Mouse (Mus musculus): ENCODE data around the gene Wnt5b.

DNA sequence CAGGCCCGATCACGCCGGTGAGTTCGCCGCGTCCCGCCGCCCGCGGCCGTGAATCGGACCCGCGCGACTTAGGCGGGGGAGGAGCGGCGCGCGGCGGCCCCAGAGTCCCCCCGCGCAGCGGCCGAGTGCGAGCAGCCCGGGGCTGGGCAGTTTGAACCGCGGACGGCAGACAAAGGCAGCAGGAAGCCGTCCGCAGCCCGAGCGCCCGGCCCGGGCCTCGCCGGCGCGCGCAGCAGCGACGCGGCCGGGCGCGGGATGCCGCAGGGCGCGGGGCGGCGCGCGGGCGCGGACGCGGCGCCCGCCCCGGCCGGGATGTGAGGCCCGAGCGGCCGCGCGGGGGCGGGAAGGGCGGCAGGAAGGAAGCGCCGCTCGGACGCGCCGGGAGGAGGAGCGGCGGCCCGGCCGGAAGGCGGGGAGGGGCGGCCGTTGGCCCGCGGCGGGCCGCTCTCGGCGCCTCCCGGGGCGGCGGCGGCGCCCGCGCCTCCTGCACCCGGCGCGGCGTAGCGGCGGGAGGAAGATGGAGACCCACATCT, 64.7 kb downstream of the Wnt5b start, which contains the start of gene Fbxl14:
- TF ChIP-seq HCFC1 (IDR thresholded peaks at IDR 0.05; ENCODE audit: low read depth, low read length) = no peak
- TF ChIP-seq POLR2AphosphoS5 (IDR thresholded peaks at IDR 0.05; ENCODE audit: borderline replicate concordance, low read depth, low read length) = no peak
- TF ChIP-seq CTCF (IDR thresholded peaks at IDR 0.05 in 2 of 3, conservative IDR thresholded peaks at IDR 0.05 in 1 of 3; ENCODE audit: control insufficient read depth in 1 of 3, insufficient read depth in 1 of 3, low read depth in 2 of 3, low read length in 3 of 3, poor library complexity in 1 of 3, severe bottlenecking in 1 of 3) = no peak
- no peak for TF ChIP-seq TAL1 (IDR thresholded peaks at IDR 0.05; ENCODE audit: low read length)
- TF ChIP-seq GATA1 (IDR thresholded peaks at IDR 0.05; ENCODE audit: low read depth, low read length) = no peak
- TF ChIP-seq MYC (IDR thresholded peaks at IDR 0.05; ENCODE audit: low read depth, low read length) = no peak
- TF ChIP-seq NRF1 (IDR thresholded peaks at IDR 0.05; ENCODE audit: insufficient read depth, low read depth, low read length, poor library complexity, severe bottlenecking) = peak; percentile 18; the same call in 1 of the 2 replicates
